Mouse (Mus musculus): Measurements from ENCODE around the gene Fzd4. TPM values are rescaled to one million over a fixed set of nuclear protein-coding genes. Genes with fewer than 3 reads are reported as not detected.
A peak's percentile ranks its signal among the peaks of the same experiment; 100 is the strongest.

Fzd4 gene
- 13.2 and 15.2 TPM in 2 replicates for polyA plus RNA-seq (2016; fragmentation: Nextera tagmentation; extraction: Ambion mirVana)

DNA sequence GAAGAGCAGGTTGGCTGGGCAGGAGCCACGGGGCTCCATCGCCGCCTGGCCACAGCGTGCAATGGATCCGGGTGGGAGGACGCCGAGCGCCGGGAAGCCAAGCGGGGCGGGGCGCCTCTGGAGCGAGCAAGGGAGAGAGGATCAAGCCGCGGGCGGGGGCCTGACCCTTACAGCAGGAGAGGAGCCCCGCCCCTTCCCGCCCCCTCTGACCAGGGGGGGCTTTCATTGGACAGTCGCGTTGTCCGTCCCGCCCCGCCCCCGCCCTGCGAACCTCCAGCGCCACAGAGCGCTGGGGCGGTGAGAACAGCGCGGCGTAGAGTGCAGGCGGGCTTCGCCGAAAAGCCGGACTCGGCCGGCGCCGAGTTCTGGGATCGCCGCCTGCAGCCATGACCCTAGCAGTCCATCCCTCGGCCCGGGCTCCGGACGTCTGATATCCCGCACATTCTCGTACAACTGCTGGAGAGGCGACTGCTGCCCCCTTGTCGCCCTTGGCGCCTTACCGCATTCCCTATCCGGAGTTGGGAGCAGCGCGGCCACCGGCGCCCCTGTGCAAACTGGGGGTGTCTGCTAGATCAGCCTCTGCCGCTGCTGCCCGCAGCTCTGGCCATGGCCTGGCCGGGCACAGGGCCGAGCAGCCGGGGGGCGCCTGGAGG is at the start of gene Fzd4, which contains the start of gene Tmem135:
Gene Fzd4 (plus strand): TSS at position 275 of the 653 bp plus-strand sequence.
Gene Tmem135 (minus strand): TSS at position 142 of the 653 bp plus-strand sequence.
- Histone ChIP-seq H3K27me3 (no peaks in the 10 kb centered on the region), H3K4me1 (peaks cover 21% of the 10 kb centered on the region; the same call in 1 of the 2 replicates), H3K4me2 (replicated peaks) (peak within 1 kb of the TSS; percentile 90), H3K4me3 (peak within 1 kb of the TSS; percentile 89), H3K9me3 (no peaks in the 10 kb centered on the region), H3K36me3 (peaks cover 15% of the 10 kb centered on the region), H3K27ac (peak within 1 kb of the TSS; percentile 87), H3K9ac (peak within 1 kb of the TSS; percentile 88)
- WGBS = under 1% methylated on average over 52 of the region's 62 CpGs
- peak; percentile 95 for ATAC-seq (ENCODE audit: insufficient number of reproducible peaks, insufficient read depth, low FRiP score, low TSS enrichment)

DNA sequence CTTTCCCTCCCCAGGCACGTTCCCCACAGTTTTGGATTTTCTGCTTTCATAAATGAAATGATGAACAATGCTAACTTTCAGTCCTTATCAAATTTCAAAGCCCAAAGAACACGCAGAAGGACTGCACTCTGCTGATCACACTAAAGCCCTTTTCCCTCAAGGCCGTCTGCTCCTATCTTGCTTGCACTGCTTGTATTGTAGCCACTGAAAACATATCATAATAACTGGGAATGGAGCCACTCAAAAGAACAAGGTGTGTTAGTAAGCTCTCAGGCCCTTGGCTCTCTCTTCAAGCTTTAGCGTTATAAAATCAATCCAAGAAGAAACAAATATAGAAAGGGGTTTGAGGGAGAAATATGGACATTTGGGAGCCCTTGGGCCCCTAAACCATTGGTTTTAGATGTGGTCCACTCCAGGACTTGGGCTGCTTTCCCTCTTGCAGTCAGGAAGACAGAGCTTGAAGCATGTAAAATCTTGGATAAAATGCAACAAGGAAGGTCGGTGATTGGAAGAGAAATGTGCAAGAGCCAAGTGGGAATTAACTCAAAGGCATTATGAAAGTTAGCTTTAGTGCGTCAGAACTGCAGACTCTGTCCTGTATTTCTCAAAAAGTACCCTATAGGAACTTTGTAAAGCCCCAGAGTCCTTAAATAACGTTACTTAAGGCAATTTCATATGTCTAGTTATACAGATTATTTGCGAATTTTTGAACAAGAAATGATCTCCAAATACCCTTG is 48.5 kb upstream of the Fzd4 start:
- Histone ChIP-seq H3K4me2 (replicated peaks) (no peak overlapping the region), H3K27ac (peak overlapping the region; percentile 61), H3K9ac (no peak overlapping the region), H3K4me1 (peaks cover 20% of the 10 kb centered on the region), H3K9me3 (no peaks in the 10 kb centered on the region), H3K27me3 (no peaks in the 10 kb centered on the region), H3K4me3 (no peak overlapping the region), H3K36me3 (no peaks in the 10 kb centered on the region)
- ATAC-seq (ENCODE audit: insufficient number of reproducible peaks, insufficient read depth, low FRiP score, low TSS enrichment) = 0 out of 2 replicates have a peak, but pooled peaks have one; percentile 3
- 48% methylated on average over 8 of the region's 8 CpGs for WGBS

DNA sequence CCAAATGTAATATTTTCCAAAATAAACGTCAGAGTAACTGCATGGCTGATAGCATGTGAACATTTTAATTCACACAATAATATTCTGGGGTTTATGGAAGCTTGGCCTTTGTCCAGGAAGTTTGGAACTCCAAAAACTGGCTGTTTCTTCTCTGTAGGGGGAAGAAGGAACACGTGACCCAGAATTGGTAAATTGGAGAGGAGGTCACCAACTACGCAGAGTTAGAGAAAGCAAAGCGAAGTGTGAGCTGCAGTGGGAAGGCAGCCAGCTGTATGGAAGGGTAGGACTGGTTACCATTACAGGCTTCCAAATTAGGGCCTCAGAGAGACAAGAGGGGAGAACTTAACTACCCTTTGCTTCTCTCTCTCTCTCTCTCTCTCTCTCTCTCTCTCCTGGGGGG is 47.8 kb upstream of the Fzd4 start:
- Histone ChIP-seq H3K27ac (no peak overlapping the region; the same call in 1 of the 2 replicates), H3K9ac (no peak overlapping the region), H3K9me3 (no peaks in the 10 kb centered on the region), H3K4me1 (peaks cover 20% of the 10 kb centered on the region), H3K4me3 (no peak overlapping the region), H3K4me2 (replicated peaks) (no peak overlapping the region), H3K27me3 (no peaks in the 10 kb centered on the region), H3K36me3 (no peaks in the 10 kb centered on the region)
- ATAC-seq (ENCODE audit: insufficient number of reproducible peaks, insufficient read depth, low FRiP score, low TSS enrichment) = peak; percentile 91
- 22% methylated on average over 4 of the region's 4 CpGs for WGBS

DNA sequence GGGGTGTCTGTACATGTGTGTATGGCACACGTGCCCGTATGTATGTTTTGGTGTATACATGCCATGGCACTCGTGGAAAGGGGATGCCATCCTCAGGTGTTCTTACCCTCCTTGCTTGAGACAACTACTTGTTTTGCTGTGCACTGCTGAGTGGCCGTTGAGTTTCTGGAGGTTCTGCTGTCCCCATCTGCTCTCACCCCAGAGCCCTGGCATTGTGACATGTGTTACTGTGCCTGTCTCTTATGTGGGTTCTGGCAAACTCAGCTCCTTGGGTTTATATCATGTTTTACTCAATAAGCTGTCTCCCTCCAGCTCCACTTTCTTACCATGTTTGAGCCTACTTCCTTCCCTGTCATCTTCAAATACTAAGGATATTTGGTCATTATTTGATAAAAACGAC is 40.2 kb upstream of the Fzd4 start:
- Histone ChIP-seq H3K4me2 (replicated peaks) (no peak overlapping the region), H3K27ac (no peak overlapping the region), H3K36me3 (no peaks in the 10 kb centered on the region), H3K4me1 (no peaks in the 10 kb centered on the region), H3K27me3 (no peaks in the 10 kb centered on the region), H3K4me3 (no peak overlapping the region), H3K9me3 (no peaks in the 10 kb centered on the region), H3K9ac (no peak overlapping the region)
- no peak for ATAC-seq (ENCODE audit: insufficient number of reproducible peaks, insufficient read depth, low FRiP score, low TSS enrichment)
- 88% methylated on average over 5 of the region's 5 CpGs for WGBS

DNA sequence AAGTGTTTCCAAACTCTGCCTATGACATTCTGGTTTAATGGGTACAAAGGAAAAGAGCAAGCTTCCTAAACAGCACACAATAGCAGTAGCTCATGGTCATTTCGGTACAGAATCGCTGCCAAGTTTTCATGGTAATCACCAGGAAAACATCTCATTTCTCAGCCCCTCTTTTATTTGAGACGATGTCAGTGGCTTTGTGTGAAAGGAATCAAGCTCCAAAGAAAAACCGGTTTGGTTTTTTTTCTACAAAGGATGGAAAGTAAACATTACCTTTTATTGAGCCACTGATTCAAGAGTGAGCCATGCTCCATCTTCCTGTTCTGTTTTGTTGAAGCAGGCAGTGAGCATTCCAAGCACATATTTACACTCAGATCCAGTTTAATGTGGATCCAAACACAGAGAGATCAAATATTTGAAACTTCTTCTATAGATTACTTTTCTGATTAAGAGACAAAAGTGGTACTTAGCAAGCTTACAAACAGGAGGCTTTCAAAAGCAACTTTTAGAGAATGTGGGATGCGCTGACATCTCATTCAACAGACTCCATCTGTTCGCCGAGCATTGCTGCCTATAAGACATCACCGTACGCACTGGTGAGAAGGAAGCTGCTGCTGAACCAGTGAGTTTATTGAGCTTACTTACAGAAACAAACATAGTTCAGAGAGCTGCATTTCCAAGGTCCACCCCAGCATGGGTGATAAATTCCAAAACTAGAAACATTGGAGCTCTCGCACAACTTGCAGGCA is 38.8 kb upstream of the Fzd4 start:
- WGBS = 80% methylated on average over 10 of the region's 10 CpGs
- Histone ChIP-seq H3K4me3 (no peak overlapping the region), H3K27me3 (no peaks in the 10 kb centered on the region), H3K4me1 (no peaks in the 10 kb centered on the region), H3K9me3 (no peaks in the 10 kb centered on the region), H3K27ac (no peak overlapping the region), H3K9ac (no peak overlapping the region), H3K36me3 (no peaks in the 10 kb centered on the region), H3K4me2 (replicated peaks) (no peak overlapping the region)
- ATAC-seq (ENCODE audit: insufficient number of reproducible peaks, insufficient read depth, low FRiP score, low TSS enrichment) = no peak

DNA sequence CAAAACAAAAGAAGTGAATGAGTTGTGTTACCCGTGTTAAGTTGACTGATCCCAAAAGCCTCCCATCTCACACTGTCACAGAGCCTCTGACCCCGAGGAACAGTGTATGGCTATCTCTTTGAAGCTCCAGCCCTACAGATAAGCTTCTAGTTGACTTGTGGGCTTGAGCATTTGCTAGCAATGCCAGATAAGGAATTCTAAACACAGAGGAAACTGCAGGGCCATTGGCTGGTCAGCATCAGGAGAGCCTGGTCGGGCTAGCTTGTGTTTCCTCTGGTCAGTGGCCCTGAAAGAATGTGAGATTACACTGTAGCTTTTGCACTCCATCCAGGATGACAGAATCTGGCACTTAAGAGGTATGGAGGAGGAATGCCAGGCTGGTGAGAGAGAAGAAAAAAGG is 36.5 kb upstream of the Fzd4 start:
- H3K27me3 ChIP-seq = no peaks in the 10 kb centered on the region
- no peaks in the 10 kb centered on the region for H3K9me3 ChIP-seq
- no peak overlapping the region for H3K4me3 ChIP-seq
- no peak overlapping the region for H3K9ac ChIP-seq
- no peak for ATAC-seq (ENCODE audit: insufficient number of reproducible peaks, insufficient read depth, low FRiP score, low TSS enrichment)
- WGBS = 37% methylated on average over 3 of the region's 3 CpGs
- H3K4me1 ChIP-seq = no peaks in the 10 kb centered on the region
- no peaks in the 10 kb centered on the region for H3K36me3 ChIP-seq
- H3K27ac ChIP-seq = no peak overlapping the region
- no peak overlapping the region for H3K4me2 ChIP-seq (replicated peaks)

DNA sequence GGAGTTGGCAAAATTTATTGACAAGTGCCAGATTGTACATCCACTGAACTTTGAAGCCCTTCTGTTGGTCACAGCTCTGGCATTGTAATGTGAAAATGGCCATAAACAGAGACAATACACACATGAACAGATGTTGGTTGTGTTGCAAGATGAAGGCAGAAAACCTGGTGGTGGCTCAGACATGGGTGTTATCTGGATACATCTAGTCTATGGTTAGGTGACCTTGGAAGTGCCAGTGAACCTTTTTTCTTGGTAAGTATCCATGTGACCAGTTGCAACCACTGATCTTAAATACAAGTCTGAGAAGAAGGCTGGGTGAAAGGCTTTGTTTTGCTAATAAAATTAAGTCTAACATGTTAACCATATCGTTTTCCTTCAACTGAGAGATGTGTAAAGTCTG is 34.1 kb upstream of the Fzd4 start:
- Histone ChIP-seq H3K36me3 (no peaks in the 10 kb centered on the region), H3K4me1 (no peaks in the 10 kb centered on the region), H3K9ac (no peak overlapping the region), H3K4me3 (no peak overlapping the region), H3K27me3 (no peaks in the 10 kb centered on the region), H3K4me2 (replicated peaks) (no peak overlapping the region), H3K27ac (no peak overlapping the region), H3K9me3 (no peaks in the 10 kb centered on the region)
- ATAC-seq (ENCODE audit: insufficient number of reproducible peaks, insufficient read depth, low FRiP score, low TSS enrichment) = no peak
- WGBS = 74% methylated on average over 1 of the region's 1 CpGs

DNA sequence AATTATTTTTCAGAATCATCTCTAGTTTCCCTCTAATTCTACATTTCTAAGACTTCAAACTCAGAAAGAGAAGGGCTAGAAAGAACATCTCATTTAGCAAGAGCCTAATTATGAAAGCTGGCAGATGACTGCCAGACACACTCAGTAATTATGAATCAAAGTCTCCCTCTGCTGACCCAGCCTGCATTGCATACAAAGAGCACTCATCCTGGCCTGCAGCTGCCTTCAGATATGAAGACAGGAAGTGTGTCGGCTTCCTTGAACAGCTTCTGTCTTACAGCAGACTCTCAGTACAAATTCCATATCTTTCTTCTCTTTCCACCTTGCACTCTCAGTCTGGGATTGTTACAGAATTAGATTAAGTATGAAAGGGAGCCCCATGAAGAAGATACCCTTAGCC is 33.2 kb upstream of the Fzd4 start:
- Histone ChIP-seq H3K27me3 (no peaks in the 10 kb centered on the region), H3K9me3 (no peaks in the 10 kb centered on the region)
- ATAC-seq (ENCODE audit: insufficient number of reproducible peaks, insufficient read depth, low FRiP score, low TSS enrichment) = no peak

DNA sequence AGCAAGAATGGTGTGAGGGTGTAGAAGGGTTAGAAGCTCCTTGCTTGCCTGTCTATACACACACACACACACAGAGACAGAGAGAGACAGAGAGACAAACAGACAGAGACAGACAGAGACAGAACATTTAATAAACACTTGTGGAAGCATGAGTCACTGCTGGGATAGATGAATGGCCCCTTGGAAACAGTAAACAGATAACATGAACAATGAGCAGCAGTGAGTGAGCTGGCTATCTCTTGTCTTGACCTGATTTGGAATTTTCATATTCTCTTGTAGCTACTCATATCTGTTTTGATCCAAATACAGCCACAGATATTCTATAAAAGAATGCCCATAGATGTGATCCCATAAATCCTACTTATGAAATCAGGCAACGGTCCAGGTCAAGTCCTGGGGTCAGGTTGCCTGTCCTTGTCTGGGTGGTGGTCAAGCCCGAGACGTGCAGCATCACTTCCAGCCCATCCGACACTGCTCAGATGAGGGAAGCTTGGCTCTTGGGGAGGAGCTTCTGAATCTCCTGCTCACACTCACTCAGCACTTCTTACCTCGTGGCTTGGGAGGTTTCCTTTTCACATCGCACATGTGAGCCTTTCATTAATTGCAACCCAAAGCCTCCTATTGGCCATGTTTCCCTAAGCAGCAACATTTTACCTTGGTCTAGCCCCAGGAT is 32.4 kb upstream of the Fzd4 start:
- Histone ChIP-seq H3K9me3 (no peaks in the 10 kb centered on the region), H3K4me2 (replicated peaks) (no peak overlapping the region), H3K4me3 (no peak overlapping the region), H3K27me3 (no peaks in the 10 kb centered on the region), H3K36me3 (no peaks in the 10 kb centered on the region), H3K9ac (no peak overlapping the region), H3K4me1 (no peaks in the 10 kb centered on the region), H3K27ac (no peak overlapping the region)
- no peak for ATAC-seq (ENCODE audit: insufficient number of reproducible peaks, insufficient read depth, low FRiP score, low TSS enrichment)
- 67% methylated on average over 6 of the region's 6 CpGs for WGBS

More for the DNA sequence above, 33.2 kb upstream of the Fzd4 start:
- Histone ChIP-seq H3K9ac (no peak overlapping the region), H3K27ac (no peak overlapping the region), H3K4me1 (no peaks in the 10 kb centered on the region), H3K36me3 (no peaks in the 10 kb centered on the region), H3K4me3 (no peak overlapping the region), H3K4me2 (replicated peaks) (no peak overlapping the region)
- WGBS = 25% methylated on average over 1 of the region's 1 CpGs

DNA sequence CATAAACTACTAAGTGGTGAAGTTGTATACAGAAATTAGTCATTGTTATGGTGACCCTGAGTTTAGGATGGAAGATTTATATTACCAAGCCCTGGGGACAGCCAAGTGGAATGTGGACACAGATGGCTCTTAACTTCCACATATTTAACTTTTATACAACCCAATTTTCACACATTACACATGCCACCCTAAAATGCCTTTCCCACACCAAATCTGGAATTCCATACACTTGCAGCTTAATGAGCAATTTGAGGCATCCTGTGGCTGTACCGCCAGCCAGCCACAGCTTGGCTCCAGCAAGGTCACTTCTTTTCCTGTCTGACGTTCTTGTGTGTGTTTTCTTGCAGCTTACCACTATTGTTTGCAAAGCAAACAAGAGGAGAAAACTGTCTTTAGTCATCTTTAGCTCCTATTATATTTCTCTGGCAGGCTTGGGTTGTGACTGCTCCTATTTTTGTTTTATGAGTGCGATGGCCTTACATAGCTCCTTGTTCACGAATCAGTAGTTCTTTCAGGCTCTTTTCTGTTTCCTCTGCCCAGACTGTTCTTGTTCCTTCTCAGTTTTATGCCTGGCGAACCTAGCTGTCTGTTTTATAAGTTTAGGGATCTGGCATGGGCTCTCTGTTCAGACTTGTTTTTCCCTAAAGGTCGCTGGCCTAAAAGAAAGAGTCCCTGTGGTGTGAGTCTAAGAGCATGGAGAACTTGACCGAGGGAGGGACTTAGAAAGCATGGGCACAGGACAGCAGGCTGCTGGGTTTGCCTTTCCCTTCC is 23.0 kb upstream of the Fzd4 start:
- WGBS = 56% methylated on average over 7 of the region's 7 CpGs
- no peak overlapping the region for H3K27ac ChIP-seq
- H3K4me3 ChIP-seq = no peak overlapping the region
- no peaks in the 10 kb centered on the region for H3K9me3 ChIP-seq
- H3K9ac ChIP-seq = no peak overlapping the region
- H3K4me1 ChIP-seq = 0 out of 2 replicates have a peak, but pooled peaks cover 4% of the 10 kb centered on the region
- no peak for ATAC-seq (ENCODE audit: insufficient number of reproducible peaks, insufficient read depth, low FRiP score, low TSS enrichment)
- H3K4me2 ChIP-seq (replicated peaks) = no peak overlapping the region
- no peaks in the 10 kb centered on the region for H3K27me3 ChIP-seq
- H3K36me3 ChIP-seq = no peaks in the 10 kb centered on the region

DNA sequence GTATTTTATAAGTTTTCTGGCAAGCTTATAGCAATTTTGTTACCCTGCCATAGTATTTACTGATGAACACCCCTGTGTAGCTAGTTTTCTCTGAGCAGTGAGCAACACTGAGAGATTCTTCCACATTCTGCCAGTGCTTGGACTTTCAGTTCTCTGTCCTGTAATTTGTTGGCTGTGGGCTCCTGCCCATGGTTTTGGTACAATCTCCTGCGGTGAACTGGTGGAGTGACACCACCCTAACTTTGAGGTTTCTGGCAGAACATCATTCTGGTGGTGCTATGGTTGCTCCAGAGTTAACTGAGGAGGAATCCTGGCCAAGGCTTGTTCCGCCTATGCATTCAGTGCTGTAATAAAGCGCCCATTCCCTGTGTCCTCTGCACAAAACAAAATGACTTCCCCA is 21.3 kb upstream of the Fzd4 start:
- no peaks in the 10 kb centered on the region for H3K27me3 ChIP-seq
- H3K4me3 ChIP-seq = no peak overlapping the region
- no peak overlapping the region for H3K9ac ChIP-seq
- H3K27ac ChIP-seq = no peak overlapping the region
- no peak for ATAC-seq (ENCODE audit: insufficient number of reproducible peaks, insufficient read depth, low FRiP score, low TSS enrichment)
- H3K9me3 ChIP-seq = no peaks in the 10 kb centered on the region
- WGBS = 88% methylated on average over 3 of the region's 3 CpGs
- H3K4me1 ChIP-seq = peaks cover 9% of the 10 kb centered on the region; the same call in 1 of the 2 replicates
- H3K36me3 ChIP-seq = no peaks in the 10 kb centered on the region
- H3K4me2 ChIP-seq (replicated peaks) = no peak overlapping the region
